In genomic region chr2:62564687-62565086, GRCm38 (mm10) we compare ENCODE assay signal across 23 mouse cellular contexts. TPM values are rescaled to one million over a fixed set of nuclear protein-coding genes. Genes with fewer than 3 reads are reported as not detected.
DNase-seq lines count a peak whose midpoint lies in the region; ATAC-seq lines count a peak whose summit lies in the region.
"Had no signal": no experiment of that assay in that cellular context is flagged by ENCODE, and none has a peak within 500 bp of the region (broad histone marks: within the 10 kb centered on the region; RNA-seq: fewer than 3 reads in every experiment).

No protein-coding gene starts in this region.

- ATAC-seq in common myeloid progenitor, adult 5-6 weeks (replicated peaks; ENCODE audit: low read depth, poor library complexity, severe bottlenecking): peak; percentile 84
- peak; percentile 76 to 96 for ATAC-seq in hematopoietic stem cell, adult 5-6 weeks (replicated peaks in 1 of 2; ENCODE audit: insufficient read depth in 1 of 2, low FRiP score in 2 of 2, low TSS enrichment in 1 of 2, low read depth in 1 of 2, poor library complexity in 2 of 2, severe bottlenecking in 2 of 2)
- ATAC-seq in megakaryocyte, adult 5-6 weeks (ENCODE audit: poor library complexity, severe bottlenecking): no peak
- ATAC-seq: activated CD4-positive, CD25-positive, alpha-beta regulatory T cell, adult 4 months; CD4-positive, CD25-positive, alpha-beta regulatory T cell, adult 4 months; forebrain, embryonic 13.5 days; forebrain, embryonic 15.5 days; forebrain, postnatal 0 days; Patski had no signal

- DNase-seq in 416B (ENCODE audit: low read depth): peak; percentile 20
- peak; percentile 19 for DNase-seq in mesoderm, embryonic 11.5 days (ENCODE audit: low read depth, low spot score)
- no peak for DNase-seq in layer of hippocampus, postnatal 14 days (ENCODE audit: low spot score in 2 of 2)
- no peak for DNase-seq in cerebellum, postnatal 14 days
- DNase-seq: adrenal gland, adult 2 months; adrenal gland, postnatal 10 days; adrenal gland, postnatal 25 days; B cell, adult 2 months; cerebellum, adult 11 months; cerebellum, adult 18-20 months; cerebellum, adult 8-10 months; cerebellum, adult 9-11 months; cerebellum, postnatal 25 days; forebrain, postnatal 0 days had no signal

RNA-seq across cellular contexts. Expression of gene Fap, which starts 9.2 kb away (rescaled TPM):
- 0.32 TPM in 1 of 2 replicates, not detected in the other for total RNA-seq in common myeloid progenitor, adult 5-6 weeks (2017)
- total RNA-seq in hematopoietic stem cell, adult 5-6 weeks (2017): 2.2 and 13.9 TPM in 2 replicates
- 1 to 10 TPM in 1 of 2 experiments, under 1 TPM in 1; 0.62 to 1.8 TPM for total RNA-seq in layer of hippocampus, postnatal 14 days (2021)
- total RNA-seq in megakaryocyte, adult 5-6 weeks (2015): 1.9 and 3.4 TPM in 2 replicates
- total RNA-seq in megakaryocyte, adult 5-6 weeks (2017): 0.33 and 1.1 TPM in 2 replicates
- total RNA-seq: G1E had no signal

Comparison
In these comparisons a context has a peak if more than half of its experiments do, and no peak if none do; other contexts are left out.
1. DNase-seq: peak in 416B (single experiment) and mesoderm, embryonic 11.5 days (single experiment); none in layer of hippocampus, postnatal 14 days (0 of 2) and cerebellum, postnatal 14 days (0 of 2).